Mouse (Mus musculus) left cerebral cortex, adult 18-20 months (tissue): Measurements from ENCODE around the gene Gpd1. TPM values are rescaled to one million over a fixed set of nuclear protein-coding genes. Genes with fewer than 3 reads are reported as not detected.

Experiments
- DNase-seq, 2 experiments: peaks; one replicate each; pipeline ENCODE4 v3.0.0; 2021 to 2022; ENCODE audit warnings: low spot score in 2 of 2, mixed read lengths in 1 of 2
- long read RNA-seq, 2 experiments: library from polyadenylated mRNA; stranded (forward); transcript quantifications; one replicate each; pipeline ENCODE4 v2.0.0; 2021
- total RNA-seq, 2 experiments: library from RNA; stranded (reverse); gene quantifications; 2 replicates each; pipeline ENCODE4 v1.2.3; 2021

Gpd1 gene
- total RNA-seq, result 10 to 100 TPM; 76.6 to 82.3 TPM
- long read RNA-seq, experiment 1, transcript Gpd1-201 (8 exons, 2,861 nt), result major isoform, 34 of 59 reads
- long read RNA-seq, experiment 1, partial matches to known transcripts, result 21 of 59 reads
- long read RNA-seq, experiment 1, other reads (novel, unspliced or antisense), result 4 of 59 reads
- long read RNA-seq, experiment 2, transcript Gpd1-201 (8 exons, 2,861 nt), result major isoform, 48 of 67 reads
- long read RNA-seq, experiment 2, partial matches to known transcripts, result 8 of 67 reads
- long read RNA-seq, experiment 2, other reads (novel, unspliced or antisense), result 11 of 67 reads

- peak; percentile 70 to 83 for DNase-seq
Observed at GRCm38 (mm10) chr15:99717386-99718334, at the start of gene Gpd1. Gpd1 (plus strand) TSS chr15:99717515.

DNA sequence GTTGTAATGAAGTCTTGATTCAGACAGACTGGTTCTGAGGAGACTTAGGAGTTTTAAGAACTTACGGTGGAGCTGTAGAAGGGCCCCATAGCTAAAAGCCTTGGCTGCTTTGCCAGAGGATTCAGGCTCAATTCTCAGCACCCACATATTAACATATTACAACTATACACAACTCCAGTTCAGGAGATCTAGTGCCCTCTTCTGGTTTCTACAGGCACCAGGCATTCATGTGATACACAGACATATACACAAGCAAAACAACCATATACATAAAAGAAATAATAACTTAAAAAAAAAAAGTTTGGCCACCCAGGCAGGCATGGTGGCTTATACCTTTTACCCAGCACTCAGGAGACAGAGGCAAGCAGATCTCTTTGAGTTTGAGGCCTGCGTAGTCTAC, 49.8 kb upstream of the Gpd1 start:
- no peak for DNase-seq

GRCm38 (mm10) chr15:99668881-99669280, 48.4 kb upstream of the Gpd1 start:
- DNase-seq, result peak; percentile 75 to 80

- no peak for DNase-seq
Observed at GRCm38 (mm10) chr15:99669392-99669791, 47.9 kb upstream of the Gpd1 start.

- peak; percentile 63 to 80 for DNase-seq
Observed at GRCm38 (mm10) chr15:99670154-99670821, 47.0 kb upstream of the Gpd1 start, which contains the start of gene Asic1. Asic1 (plus strand) TSS chr15:99670368.

- no peak for DNase-seq
Observed at GRCm38 (mm10) chr15:99670964-99671670, 46.2 kb upstream of the Gpd1 start.

DNA sequence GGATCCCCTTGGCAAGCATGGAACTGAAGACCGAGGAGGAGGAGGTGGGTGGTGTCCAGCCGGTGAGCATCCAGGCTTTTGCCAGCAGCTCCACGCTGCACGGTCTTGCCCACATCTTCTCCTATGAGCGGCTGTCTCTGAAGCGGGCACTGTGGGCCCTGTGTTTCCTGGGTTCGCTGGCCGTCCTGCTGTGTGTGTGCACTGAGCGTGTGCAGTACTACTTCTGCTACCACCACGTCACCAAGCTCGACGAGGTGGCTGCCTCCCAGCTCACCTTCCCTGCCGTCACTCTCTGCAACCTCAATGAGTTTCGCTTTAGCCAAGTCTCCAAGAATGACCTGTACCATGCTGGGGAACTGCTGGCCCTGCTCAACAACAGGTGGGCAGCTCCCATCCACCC, 45.5 kb upstream of the Gpd1 start:
- peak; percentile 30 to 56 for DNase-seq

- DNase-seq, result no peak
Observed at GRCm38 (mm10) chr15:99674866-99675265, 42.4 kb upstream of the Gpd1 start.

DNA sequence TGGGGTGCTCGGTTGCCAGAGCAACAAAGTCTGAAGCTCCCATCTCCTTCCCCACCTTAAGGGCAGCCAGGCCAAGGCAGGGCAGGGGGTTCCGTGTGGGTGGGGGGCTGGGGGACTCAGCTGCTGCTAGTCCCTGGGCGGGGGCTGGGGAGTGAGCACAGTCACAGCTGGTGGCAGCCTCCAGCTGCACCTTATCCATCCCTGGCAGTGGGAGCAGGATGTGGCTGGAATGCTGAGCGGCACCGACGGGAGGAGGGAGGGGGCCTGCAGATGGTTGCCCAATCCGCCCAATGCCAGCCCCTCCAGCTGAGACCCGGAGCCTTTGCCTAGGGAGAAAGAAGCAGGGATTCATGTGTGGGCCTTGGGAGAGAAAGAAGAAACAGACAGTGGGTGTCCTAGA, 40.2 kb upstream of the Gpd1 start:
- no peak for DNase-seq

DNA sequence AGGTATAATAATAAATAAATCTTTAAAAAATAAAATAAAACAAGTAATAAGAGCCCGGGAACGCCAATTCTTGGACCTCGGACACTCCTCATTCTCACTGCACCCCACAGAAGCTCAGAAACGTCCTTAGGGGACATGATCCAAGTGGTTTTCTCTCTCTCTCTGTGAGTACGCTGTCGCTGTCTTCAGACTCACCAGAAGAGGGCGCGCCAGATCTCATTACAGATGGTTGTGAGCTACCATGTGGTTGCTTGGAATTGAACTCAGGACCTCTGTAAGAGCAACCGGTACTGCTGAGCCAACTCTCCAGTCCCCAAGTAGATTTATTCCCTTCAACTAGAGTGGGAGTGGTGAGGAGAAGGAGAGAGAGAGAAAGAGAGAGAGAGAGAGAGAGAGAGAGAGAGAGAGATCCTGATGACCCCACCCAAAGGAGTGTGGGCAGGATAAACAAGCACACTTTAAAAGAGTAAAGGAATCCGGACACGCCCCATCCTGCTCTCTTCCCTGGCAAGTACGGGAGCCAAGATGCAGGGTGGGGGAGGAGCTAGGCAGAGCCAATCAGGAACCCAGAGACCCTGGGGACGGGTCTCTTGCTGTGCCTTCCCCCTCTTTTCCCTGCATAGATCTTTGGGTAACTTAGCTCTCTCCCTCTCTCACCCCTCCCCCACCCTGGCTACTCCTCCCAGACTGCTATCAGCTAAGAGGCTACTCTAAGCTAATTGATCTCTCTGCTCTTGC, 39.1 kb upstream of the Gpd1 start:
- no peak for DNase-seq

DNA sequence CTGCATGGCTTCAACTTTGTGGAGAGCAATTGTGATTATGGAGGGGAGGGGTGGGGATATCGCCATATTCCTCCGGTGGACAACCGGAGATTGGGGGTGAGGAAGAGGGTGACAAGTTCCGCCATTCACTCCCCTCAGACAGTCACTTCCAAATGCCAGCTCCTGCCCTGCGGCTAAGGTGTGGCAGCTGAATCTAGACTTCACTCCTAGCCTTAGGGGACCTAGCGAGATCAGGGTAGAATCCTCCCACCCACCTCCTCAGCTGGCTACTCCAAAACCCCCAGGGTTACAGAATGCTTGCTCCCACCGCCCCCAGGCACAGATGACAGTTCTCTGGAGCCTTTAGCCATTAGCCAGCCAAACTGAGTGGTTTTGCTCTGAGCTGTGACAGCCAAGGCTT, 38.3 kb upstream of the Gpd1 start:
- DNase-seq, result no peak

DNA sequence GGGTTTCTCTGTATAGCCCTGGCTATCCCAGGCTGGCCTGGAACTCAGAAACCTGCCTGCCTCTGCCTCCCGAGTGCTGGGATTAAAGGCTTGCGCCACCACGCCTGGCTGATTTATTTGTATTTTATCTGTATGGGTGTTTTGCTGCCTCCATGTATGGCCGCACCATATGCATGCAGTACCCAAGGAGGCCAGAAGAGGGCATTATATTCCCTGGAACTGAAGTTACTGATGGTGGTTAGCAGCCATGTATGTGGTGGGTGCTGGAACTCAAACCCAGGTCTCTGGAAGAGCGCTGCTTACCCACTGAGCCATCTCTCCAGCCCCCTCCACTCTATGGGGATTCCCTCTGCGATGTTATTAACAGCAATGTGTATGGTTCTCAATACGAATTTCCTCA, 34.4 kb upstream of the Gpd1 start:
- no peak for DNase-seq

GRCm38 (mm10) chr15:99684156-99684555, 33.2 kb upstream of the Gpd1 start:
- no peak for DNase-seq

DNA sequence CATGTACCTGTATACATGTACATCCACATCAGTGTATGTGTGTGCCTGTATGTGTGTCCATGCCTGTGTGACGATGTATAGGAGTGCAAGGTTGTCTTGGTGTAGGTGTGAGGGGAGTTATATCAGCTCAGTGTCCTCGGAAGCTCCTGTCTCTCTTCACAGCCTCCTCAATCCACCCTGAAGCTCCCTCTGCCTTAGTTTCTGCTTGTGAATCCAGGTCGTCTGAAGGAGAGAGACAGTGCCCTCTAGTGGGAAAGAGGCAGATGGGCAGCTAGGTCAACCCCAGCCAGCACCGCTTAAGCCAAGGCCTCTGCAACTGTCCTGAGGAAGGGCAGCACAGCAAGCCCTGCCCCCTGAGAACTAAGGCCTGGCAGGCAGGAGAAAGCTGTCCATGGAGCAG, 28.6 kb upstream of the Gpd1 start:
- DNase-seq, result peak in 1 of 2 experiments; percentile 60

GRCm38 (mm10) chr15:99690924-99691323, 26.4 kb upstream of the Gpd1 start:
- no peak for DNase-seq

DNA sequence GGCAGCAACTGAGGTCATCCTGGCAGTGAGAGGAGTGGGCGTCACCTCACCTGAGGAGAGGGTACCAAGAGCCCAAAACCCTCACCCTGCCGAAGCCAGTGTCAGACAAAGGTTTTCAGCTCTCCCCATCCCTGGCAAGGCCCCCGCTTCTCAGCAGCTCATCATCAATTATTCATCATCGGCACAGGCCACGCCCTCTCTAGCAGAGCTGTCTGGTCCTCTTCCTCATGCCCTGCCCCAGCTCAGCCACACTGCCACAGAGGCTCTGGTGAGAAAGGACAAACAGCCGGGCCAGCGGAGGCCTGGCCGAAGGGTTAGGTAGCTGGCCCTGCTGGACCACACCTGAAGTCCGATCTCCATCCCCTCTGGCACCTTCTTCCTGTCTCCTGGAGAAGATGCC, 25.3 kb upstream of the Gpd1 start:
- DNase-seq, result no peak

DNA sequence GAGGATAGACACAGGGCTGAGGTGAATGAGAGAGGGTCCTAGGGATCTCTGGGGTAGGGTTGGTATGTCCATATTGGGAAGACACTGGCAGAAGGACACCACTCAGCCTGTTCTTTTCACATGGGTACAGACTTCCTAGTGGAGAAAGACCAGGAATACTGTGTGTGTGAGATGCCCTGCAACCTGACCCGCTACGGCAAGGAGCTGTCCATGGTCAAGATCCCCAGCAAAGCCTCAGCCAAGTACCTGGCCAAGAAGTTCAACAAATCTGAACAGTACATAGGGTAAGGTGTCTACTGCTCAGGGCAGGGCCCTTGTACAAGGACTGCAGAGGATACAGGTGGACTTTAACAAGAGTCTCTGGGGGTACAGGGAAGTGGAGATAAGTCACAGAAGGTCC, 20.0 kb upstream of the Gpd1 start:
- DNase-seq, result no peak

DNA sequence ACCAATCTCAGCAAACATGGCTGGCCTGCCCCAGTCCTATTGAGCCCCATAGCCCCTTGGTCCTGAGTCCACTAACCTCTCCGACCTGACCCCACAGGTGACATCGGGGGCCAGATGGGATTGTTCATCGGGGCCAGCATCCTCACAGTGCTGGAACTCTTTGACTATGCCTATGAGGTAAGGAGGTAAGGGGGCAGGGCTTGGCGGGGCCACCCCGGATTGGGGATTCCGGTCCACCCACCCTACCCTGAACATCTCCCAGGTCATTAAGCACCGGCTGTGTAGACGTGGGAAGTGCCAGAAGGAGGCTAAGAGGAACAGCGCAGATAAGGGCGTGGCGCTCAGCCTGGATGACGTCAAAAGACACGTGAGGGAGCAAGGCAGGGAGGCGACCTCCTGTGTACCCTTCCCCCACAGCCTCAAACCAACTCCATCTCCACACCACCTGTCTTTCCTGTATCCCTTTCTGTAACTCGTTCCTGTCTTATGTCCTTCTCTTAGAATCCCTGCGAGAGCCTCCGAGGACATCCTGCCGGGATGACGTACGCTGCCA, 18.7 kb upstream of the Gpd1 start:
- no peak for DNase-seq

DNA sequence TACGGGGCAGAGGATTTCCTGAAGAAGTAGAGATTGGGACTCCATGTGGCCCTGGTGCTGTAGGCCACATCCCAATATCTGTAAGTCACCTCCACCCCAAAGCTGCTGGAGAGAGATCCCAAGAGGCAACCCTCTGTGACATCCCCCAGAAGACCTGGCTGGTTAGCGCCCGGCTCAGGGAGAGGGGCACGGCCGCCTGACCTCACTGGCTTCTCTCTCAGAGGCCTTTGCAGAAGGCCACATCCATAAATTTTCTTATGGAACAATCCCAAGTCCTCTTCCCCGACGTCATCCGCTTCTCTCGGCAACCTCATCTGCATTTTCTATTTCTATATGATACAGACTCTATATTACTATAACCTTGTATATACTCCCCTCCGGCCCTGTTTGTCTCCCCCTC, 17.6 kb upstream of the Gpd1 start:
- no peak for DNase-seq
